Mouse (Mus musculus) cerebellum, adult 2 months (tissue): ENCODE measurements at regions not wholly inside any gene's neighbourhood (a gene's known extent, or its start where the extent isn't known, plus 50 kb on each side); places are given as distances from the start of the nearest gene placed in this dataset.

ENCODE experiments used
- DNase-seq, 2 experiments: peaks; one replicate each; pipeline ENCODE4 v3.0.0; 2021
- H3K27ac ChIP-seq: fragments of 200-500 bp; 2 replicates; pipeline ENCODE4 v1.5.1; 2012; ENCODE audit warnings: low read length, control low read depth, inconsistent platforms; ENCODE audit not compliant: insufficient read depth
- H3K27me3 ChIP-seq: fragments of 200-500 bp; 2 replicates; pipeline ENCODE4 v1.6.1; 2012; ENCODE audit warnings: inconsistent platforms, mild to moderate bottlenecking, low read length, moderate library complexity; ENCODE audit not compliant: control insufficient read depth, insufficient read depth
- H3K4me1 ChIP-seq: fragments of 200-500 bp; 2 replicates; pipeline ENCODE4 v1.6.1; 2011; ENCODE audit warnings: low read length; ENCODE audit not compliant: control insufficient read depth, insufficient read depth
- H3K4me3 ChIP-seq: fragments of 200-500 bp; replicated peaks from 2 replicates; pipeline ENCODE3; 2011; ENCODE audit warnings: mild to moderate bottlenecking, low read depth, low read length, control low read depth; ENCODE audit not compliant: insufficient read depth
- CTCF ChIP-seq: fragments of 200-500 bp; IDR thresholded peaks from 2 replicates; pipeline ENCODE4 v1.5.1; 2011; ENCODE audit warnings: low read depth, mild to moderate bottlenecking, control low read depth, low read length, moderate library complexity, borderline replicate concordance; ENCODE audit not compliant: insufficient read depth
- POLR2A ChIP-seq: fragments of 200-500 bp; IDR thresholded peaks from 2 replicates; pipeline ENCODE4 v1.6.1; 2011; ENCODE audit warnings: low read length, control low read depth, borderline replicate concordance; ENCODE audit not compliant: insufficient read depth
- WGBS: fragments of 180-500 bp; shearing (Covaris S2); methylation state at CpG from one replicate; pipeline ENCODE4 v1.1.7; 2018; 5-methylcytosine and 5-hydroxymethylcytosine counted together

GRCm38 (mm10) chr2:83224018-83224417, 280.6 kb downstream of the Fsip2 start:
- Histone ChIP-seq H3K4me3 (no peak overlapping the region), H3K27ac (no peak overlapping the region), H3K4me1 (no peaks in the 10 kb centered on the region), H3K27me3 (no peaks in the 10 kb centered on the region)
- no peak for DNase-seq
- WGBS = 84% methylated on average over 2 of the region's 2 CpGs
- TF ChIP-seq POLR2A (no peak), CTCF (no peak)

- WGBS = 85% methylated on average over 5 of the region's 5 CpGs
These were observed 282.8 kb downstream of the Fsip2 start for GRCm38 (mm10) chr2:83226198-83226597.

GRCm38 (mm10) chr2:83251173-83252101, 308.0 kb downstream of the Fsip2 start:
- no peak for DNase-seq
- H3K27ac ChIP-seq = no peak overlapping the region
- no peaks in the 10 kb centered on the region for H3K4me1 ChIP-seq
- no peak overlapping the region for H3K4me3 ChIP-seq
- TF ChIP-seq CTCF = no peak
- H3K27me3 ChIP-seq = no peaks in the 10 kb centered on the region
- 90% methylated on average over 6 of the region's 6 CpGs for WGBS

More at GRCm38 (mm10) chr2:83226198-83226597, 282.8 kb downstream of the Fsip2 start:
- Histone ChIP-seq H3K4me1 (no peaks in the 10 kb centered on the region), H3K4me3 (no peak overlapping the region), H3K27me3 (no peaks in the 10 kb centered on the region), H3K27ac (no peak overlapping the region)
- TF ChIP-seq POLR2A = no peak
- TF ChIP-seq CTCF = no peak
- DNase-seq = no peak

- DNase-seq = no peak
- TF ChIP-seq CTCF (no peak), POLR2A (no peak)
- Histone ChIP-seq H3K4me1 (no peaks in the 10 kb centered on the region), H3K27ac (no peak overlapping the region), H3K27me3 (no peaks in the 10 kb centered on the region), H3K4me3 (no peak overlapping the region)
- WGBS = 3% methylated on average over 2 of the region's 2 CpGs
These were observed 313.4 kb downstream of the Fsip2 start for GRCm38 (mm10) chr2:83256811-83257321.

GRCm38 (mm10) chr2:83258613-83259012, 315.2 kb downstream of the Fsip2 start:
- DNase-seq = no peak
- 80% methylated on average over 3 of the region's 3 CpGs for WGBS

GRCm38 (mm10) chr2:83303515-83303914, 340.7 kb upstream of the Zc3h15 start:
- Histone ChIP-seq H3K27me3 (no peaks in the 10 kb centered on the region), H3K4me3 (no peak overlapping the region), H3K27ac (no peak overlapping the region), H3K4me1 (no peaks in the 10 kb centered on the region)
- WGBS = 15% methylated on average over 8 of the region's 8 CpGs
- no peak for DNase-seq
- TF ChIP-seq POLR2A (no peak), CTCF (no peak)

More at GRCm38 (mm10) chr2:83258613-83259012, 315.2 kb downstream of the Fsip2 start:
- H3K27me3 ChIP-seq = no peaks in the 10 kb centered on the region
- H3K27ac ChIP-seq = no peak overlapping the region
- H3K4me1 ChIP-seq = no peaks in the 10 kb centered on the region
- H3K4me3 ChIP-seq = no peak overlapping the region
- TF ChIP-seq CTCF = no peak
- TF ChIP-seq POLR2A = no peak

GRCm38 (mm10) chr2:83332056-83332769, 312.0 kb upstream of the Zc3h15 start:
- H3K27me3 ChIP-seq = no peaks in the 10 kb centered on the region; the same call in 1 of the 2 replicates
- no peak for DNase-seq
- 0 out of 2 replicates have a peak, but pooled peaks cover 2% of the 10 kb centered on the region for H3K4me1 ChIP-seq
- WGBS = 60% methylated on average over 5 of the region's 5 CpGs
- TF ChIP-seq CTCF = no peak
- no peak for TF ChIP-seq POLR2A
- no peak overlapping the region for H3K4me3 ChIP-seq
- no peak overlapping the region for H3K27ac ChIP-seq
